Mouse (Mus musculus) olfactory bulb, adult 2 months (tissue): ENCODE results near the gene Snrpa1.

Experiments used
- CTCF ChIP-seq: fragments of 200-500 bp; IDR thresholded peaks from 2 replicates; pipeline ENCODE4 v1.5.1; 2012; ENCODE audit warnings: low read depth, mild to moderate bottlenecking, low read length, moderate library complexity; ENCODE audit not compliant: insufficient read depth
- POLR2A ChIP-seq: fragments of 200-500 bp; IDR thresholded peaks from 2 replicates; pipeline ENCODE4 v1.6.1; 2012; ENCODE audit warnings: mild to moderate bottlenecking, low read depth, low read length, moderate library complexity; ENCODE audit not compliant: insufficient read depth

DNA sequence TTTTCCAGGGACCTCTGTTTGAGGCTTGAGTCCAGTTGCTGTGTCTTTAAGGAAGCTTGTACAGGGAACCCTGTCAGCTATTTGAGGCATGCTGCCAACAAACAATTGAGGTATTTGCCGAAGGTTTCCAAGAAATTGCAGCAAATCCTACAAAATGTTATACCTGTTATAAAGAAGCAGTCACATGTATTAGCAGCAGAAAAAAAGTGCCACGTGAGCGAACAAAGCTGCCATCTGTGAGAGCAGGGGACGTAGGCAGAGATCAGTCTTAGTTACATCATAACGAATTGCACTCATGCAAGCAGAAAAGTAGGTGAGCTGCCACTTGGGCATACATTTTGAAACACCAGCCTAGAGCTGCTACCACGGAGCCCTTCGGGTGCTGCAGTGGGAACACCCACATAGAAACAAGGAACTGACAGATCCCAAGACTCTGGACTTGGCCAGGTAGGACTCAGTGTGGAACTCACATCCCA, 47.8 kb downstream of the Snrpa1 start:
- TF ChIP-seq CTCF (no peak), POLR2A (no peak)
